Mouse (Mus musculus) kidney, adult 11 months (tissue): ENCODE measurements around the gene Thap4.

Experiments used
- DNase-seq: peaks from one replicate; pipeline ENCODE4 v3.0.0; 2022

Gene Thap4

GRCm38 (mm10) chr1:93741987-93742386 is 12.7 kb downstream of the Thap4 start:
- DNase-seq: no peak

- DNase-seq: no peak
These were observed 14.0 kb downstream of the Thap4 start for GRCm38 (mm10) chr1:93740671-93741070.

- no peak for DNase-seq
These were observed 17.0 kb downstream of the Thap4 start for GRCm38 (mm10) chr1:93737711-93738110.

GRCm38 (mm10) chr1:93735859-93736258 is 18.8 kb downstream of the Thap4 start:
- no peak for DNase-seq

GRCm38 (mm10) chr1:93731880-93732281 is 22.8 kb downstream of the Thap4 start:
- DNase-seq: peak; percentile 42

- DNase-seq: peak; percentile 24
These were observed 23.6 kb downstream of the Thap4 start for GRCm38 (mm10) chr1:93731103-93731502.

GRCm38 (mm10) chr1:93726974-93727373 is 27.7 kb downstream of the Thap4 start:
- DNase-seq: peak; percentile 40

GRCm38 (mm10) chr1:93726116-93726515 is 28.5 kb downstream of the Thap4 start:
- DNase-seq: no peak

- no peak for DNase-seq
These were observed 29.0 kb downstream of the Thap4 start for GRCm38 (mm10) chr1:93725665-93726064.

GRCm38 (mm10) chr1:93724623-93725022 is 30.0 kb downstream of the Thap4 start:
- no peak for DNase-seq

GRCm38 (mm10) chr1:93721557-93721956 is 33.1 kb downstream of the Thap4 start:
- DNase-seq: no peak

GRCm38 (mm10) chr1:93716166-93716565 is 38.5 kb downstream of the Thap4 start:
- DNase-seq: no peak

GRCm38 (mm10) chr1:93705389-93705788 is 49.3 kb downstream of the Thap4 start:
- no peak for DNase-seq

- no peak for DNase-seq
These were observed 50.3 kb downstream of the Thap4 start for GRCm38 (mm10) chr1:93704341-93704740.

GRCm38 (mm10) chr1:93703472-93704048 is 51.1 kb downstream of the Thap4 start:
- DNase-seq: no peak

- no peak for DNase-seq
These were observed 52.6 kb downstream of the Thap4 start for GRCm38 (mm10) chr1:93702106-93702505.

- DNase-seq: no peak
These were observed 55.5 kb downstream of the Thap4 start for GRCm38 (mm10) chr1:93699159-93699558.

GRCm38 (mm10) chr1:93697317-93697716 is 57.3 kb downstream of the Thap4 start:
- DNase-seq: peak; percentile 39

GRCm38 (mm10) chr1:93694966-93695365 is 59.7 kb downstream of the Thap4 start:
- peak; percentile 76 for DNase-seq

GRCm38 (mm10) chr1:93693943-93694342 is 60.7 kb downstream of the Thap4 start:
- peak; percentile 23 for DNase-seq

GRCm38 (mm10) chr1:93693502-93693901 is 61.2 kb downstream of the Thap4 start:
- DNase-seq: no peak

GRCm38 (mm10) chr1:93692773-93693172 is 61.9 kb downstream of the Thap4 start:
- no peak for DNase-seq

GRCm38 (mm10) chr1:93691786-93692357 is 62.8 kb downstream of the Thap4 start:
- no peak for DNase-seq

GRCm38 (mm10) chr1:93691106-93691505 is 63.6 kb downstream of the Thap4 start:
- no peak for DNase-seq

GRCm38 (mm10) chr1:93689901-93690496 is 64.7 kb downstream of the Thap4 start:
- no peak for DNase-seq
